Mouse (Mus musculus): Measurements from ENCODE around the gene Gm38431. TPM values are rescaled to one million over a fixed set of nuclear protein-coding genes. Genes with fewer than 3 reads are reported as not detected.
A peak's percentile ranks its signal among the peaks of the same experiment; 100 is the strongest.

Gene Gm38431
- total RNA-seq (2018; cell fraction: chromatin; rRNA removed): 10 to 100 TPM in 9 of 26 experiments, 1 to 10 TPM in 17; 3.6 to 34.0 (median 7.0) TPM
- total RNA-seq (2018; cell fraction: cytosol; rRNA removed): 1 to 10 TPM in 18 of 26 experiments, under 1 TPM in 8; 0.53 to 2.4 (median 1.2) TPM
- 1 to 10 TPM in 25 of 26 experiments, under 1 TPM in 1; 0.96 to 5.7 (median 2.7) TPM for total RNA-seq (2018; cell fraction: nucleus; rRNA removed)
- 0.88 to 8.1 TPM (median 2.0 TPM) in 3 replicates for polyA plus RNA-seq (2018)

DNA sequence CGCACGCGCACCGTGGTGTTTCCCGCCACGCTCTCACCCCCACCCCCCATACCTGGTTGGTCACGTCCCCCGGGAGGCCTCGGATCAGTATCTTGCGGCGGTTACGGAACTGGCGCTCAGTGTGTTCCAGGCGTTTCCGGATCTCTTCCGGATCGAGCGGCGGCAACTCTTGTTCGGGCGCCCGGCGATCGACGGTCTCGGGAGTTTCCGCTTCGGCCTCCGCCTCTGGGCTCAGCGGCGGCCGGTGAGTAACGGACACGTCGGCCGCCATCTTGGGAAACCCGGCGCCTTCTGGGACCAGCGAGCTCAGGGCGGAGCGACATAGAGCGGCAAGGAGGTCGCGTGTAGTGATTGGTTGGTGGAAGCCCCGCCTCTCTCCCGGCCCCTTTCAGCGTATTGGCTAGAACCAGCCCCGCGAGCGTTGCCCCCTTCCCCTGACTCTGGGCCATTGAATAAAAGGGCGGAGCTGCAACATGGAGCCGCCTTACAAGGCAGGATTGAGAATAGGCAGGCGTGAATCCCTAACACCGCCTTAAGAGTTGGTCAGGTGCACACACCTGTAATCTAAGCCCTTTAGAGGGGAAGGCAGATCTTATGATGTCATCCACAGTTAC, at the start of gene Gm38431, which contains the start of gene Raver1:
Gene Gm38431 (minus strand): TSS at position 291 of the 614 bp plus-strand sequence.
Gene Raver1 (minus strand): TSS at position 302 of the 614 bp plus-strand sequence.
- peak within 1 kb of the TSS; percentile 86 for H3K4me3 ChIP-seq (ENCODE audit: inconsistent target)
- peaks cover 23% of the 10 kb centered on the region; the same call in 1 of the 2 replicates for H3K36me3 ChIP-seq (ENCODE audit: inconsistent target)
- peak within 1 kb of the TSS; percentile 48 for H3K27ac ChIP-seq
- 0% methylated on average over 51 of the region's 54 CpGs for WGBS (ENCODE audit: missing documents)
- H3K79me2 ChIP-seq (ENCODE audit: inconsistent target): peaks cover 49% of the 10 kb centered on the region

DNA sequence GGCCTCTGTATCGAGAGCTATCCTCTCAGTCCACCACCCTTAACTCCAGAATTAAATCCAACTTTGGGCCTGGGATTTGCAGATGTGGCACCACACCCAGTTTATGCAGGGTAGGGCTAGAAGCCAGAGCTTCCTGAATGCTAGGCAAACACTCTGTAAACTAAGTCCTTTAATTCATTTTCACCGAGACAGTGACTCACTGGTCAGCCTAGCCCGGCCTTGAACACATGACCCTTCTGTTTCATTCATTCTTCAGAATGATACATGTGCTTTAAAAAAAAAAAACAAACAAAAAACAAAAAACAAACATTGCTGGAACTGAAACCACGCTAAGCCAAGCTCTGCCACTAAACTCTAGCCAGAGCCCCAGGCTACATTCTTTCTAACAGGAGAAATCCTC, 46.6 kb upstream of the Gm38431 start:
- Histone ChIP-seq H3K27ac (no peak overlapping the region), H3K4me3 (ENCODE audit: inconsistent target) (no peak overlapping the region), H3K79me2 (ENCODE audit: inconsistent target) (peaks cover 6% of the 10 kb centered on the region), H3K36me3 (ENCODE audit: inconsistent target) (peaks cover 44% of the 10 kb centered on the region)
- WGBS (ENCODE audit: missing documents): 85% methylated on average over 4 of the region's 4 CpGs

DNA sequence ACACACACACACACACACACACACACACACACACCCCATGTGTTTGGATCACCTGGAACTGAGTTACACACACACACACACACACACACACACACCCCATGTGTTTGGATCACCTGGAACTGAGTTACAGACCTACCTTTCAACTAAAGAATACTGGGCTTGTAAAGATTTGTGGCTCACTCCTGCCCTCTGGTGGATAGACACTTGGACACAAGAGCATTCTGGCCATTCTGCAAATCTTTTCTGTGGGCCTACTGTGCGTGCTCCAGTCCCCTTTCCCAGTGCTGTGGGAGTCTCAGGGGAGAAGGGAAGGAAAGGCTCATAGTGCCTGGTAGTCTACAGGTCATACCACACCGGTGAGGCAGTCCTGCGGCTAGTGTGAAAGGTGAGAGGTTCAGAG, 45.4 kb upstream of the Gm38431 start:
- WGBS (ENCODE audit: missing documents): 52% methylated on average over 3 of the region's 3 CpGs
- H3K27ac ChIP-seq: no peak overlapping the region

DNA sequence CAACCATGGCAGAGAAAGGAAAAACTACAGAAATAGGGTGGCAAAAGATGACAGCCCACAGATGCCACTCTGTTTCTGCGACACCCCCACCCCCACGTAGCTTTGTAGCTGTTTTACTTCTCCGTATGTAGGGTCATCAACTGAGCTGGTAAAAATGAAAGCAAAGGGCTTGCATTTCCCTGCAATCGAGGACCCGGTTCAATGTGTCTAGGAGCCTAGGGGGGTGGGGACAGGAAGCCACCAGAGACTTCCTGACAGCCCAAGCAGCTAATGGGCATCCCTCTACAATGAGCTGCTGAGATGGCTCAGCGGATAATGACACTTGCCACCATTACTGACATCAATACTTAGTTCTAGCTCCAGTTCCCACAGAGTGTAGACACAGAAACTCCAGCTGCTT, 44.6 kb upstream of the Gm38431 start:
- no peak overlapping the region for H3K4me3 ChIP-seq (ENCODE audit: inconsistent target)
- 27% methylated on average over 6 of the region's 6 CpGs for WGBS (ENCODE audit: missing documents)
- peaks cover 36% of the 10 kb centered on the region for H3K36me3 ChIP-seq (ENCODE audit: inconsistent target)
- H3K79me2 ChIP-seq (ENCODE audit: inconsistent target): no peaks in the 10 kb centered on the region
- peak overlapping the region; percentile 52 for H3K27ac ChIP-seq

More for the DNA sequence above, 45.4 kb upstream of the Gm38431 start:
- H3K79me2 ChIP-seq (ENCODE audit: inconsistent target): no peaks in the 10 kb centered on the region
- no peak overlapping the region for H3K4me3 ChIP-seq (ENCODE audit: inconsistent target)
- peaks cover 37% of the 10 kb centered on the region for H3K36me3 ChIP-seq (ENCODE audit: inconsistent target)

DNA sequence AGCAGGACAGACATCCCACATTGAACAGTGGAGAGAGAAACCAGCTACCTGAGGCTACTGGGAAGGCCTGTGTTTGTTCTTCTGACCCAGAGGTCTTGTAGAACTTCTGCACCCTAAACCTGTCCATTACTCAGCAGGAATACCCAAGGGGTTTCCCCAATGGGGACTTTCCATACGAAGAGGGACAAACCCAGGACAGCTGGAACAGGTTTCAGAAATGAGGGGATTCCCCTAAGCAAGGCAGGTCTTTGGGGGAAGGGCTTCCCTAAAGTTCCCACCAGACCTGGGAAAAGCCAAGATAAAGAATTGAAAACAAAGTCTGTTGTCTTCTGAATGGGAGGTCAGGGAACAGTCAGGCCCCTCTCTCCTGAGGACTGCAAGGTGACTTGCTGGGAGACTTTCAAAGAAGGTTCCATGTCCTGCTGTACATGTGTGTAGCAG, 44.2 kb upstream of the Gm38431 start:
- H3K4me3 ChIP-seq (ENCODE audit: inconsistent target): no peak overlapping the region
- peaks cover 1% of the 10 kb centered on the region; the same call in 1 of the 2 replicates for H3K79me2 ChIP-seq (ENCODE audit: inconsistent target)
- peaks cover 32% of the 10 kb centered on the region for H3K36me3 ChIP-seq (ENCODE audit: inconsistent target)
- H3K27ac ChIP-seq: peak overlapping the region; percentile 52
- WGBS (ENCODE audit: missing documents): 20% methylated on average over 1 of the region's 1 CpGs

DNA sequence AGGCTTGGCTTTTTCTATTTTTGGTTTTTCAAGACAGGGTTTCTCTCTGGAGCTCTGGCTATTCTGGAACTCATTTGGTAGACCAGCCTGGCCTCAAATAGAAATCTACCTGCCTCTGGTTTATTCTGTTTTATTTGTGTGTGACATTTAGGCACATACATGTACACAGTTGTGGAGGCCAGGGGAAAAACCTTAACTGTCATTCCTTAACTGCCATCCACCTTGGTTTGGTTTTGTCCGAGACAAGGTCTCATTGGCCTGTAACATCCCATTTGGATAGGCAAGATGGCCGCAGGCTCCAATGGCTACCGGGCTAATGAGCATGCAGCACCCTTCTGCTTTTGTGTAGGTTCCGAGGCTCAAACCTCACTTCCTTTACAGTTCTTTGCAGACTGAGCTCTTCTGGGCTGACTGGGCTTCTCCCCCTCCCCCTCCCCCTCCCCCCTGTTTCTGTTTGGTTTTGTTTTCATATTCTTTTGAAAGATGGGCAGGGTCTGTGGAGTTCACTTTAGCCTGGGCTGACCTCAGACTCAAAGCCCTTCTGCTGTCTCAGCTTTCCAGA, 43.6 kb upstream of the Gm38431 start:
- H3K79me2 ChIP-seq (ENCODE audit: inconsistent target): peaks cover 7% of the 10 kb centered on the region
- 52% methylated on average over 4 of the region's 4 CpGs for WGBS (ENCODE audit: missing documents)
- H3K4me3 ChIP-seq (ENCODE audit: inconsistent target): no peak overlapping the region
- H3K36me3 ChIP-seq (ENCODE audit: inconsistent target): peaks cover 26% of the 10 kb centered on the region
- H3K27ac ChIP-seq: peak overlapping the region; percentile 52

DNA sequence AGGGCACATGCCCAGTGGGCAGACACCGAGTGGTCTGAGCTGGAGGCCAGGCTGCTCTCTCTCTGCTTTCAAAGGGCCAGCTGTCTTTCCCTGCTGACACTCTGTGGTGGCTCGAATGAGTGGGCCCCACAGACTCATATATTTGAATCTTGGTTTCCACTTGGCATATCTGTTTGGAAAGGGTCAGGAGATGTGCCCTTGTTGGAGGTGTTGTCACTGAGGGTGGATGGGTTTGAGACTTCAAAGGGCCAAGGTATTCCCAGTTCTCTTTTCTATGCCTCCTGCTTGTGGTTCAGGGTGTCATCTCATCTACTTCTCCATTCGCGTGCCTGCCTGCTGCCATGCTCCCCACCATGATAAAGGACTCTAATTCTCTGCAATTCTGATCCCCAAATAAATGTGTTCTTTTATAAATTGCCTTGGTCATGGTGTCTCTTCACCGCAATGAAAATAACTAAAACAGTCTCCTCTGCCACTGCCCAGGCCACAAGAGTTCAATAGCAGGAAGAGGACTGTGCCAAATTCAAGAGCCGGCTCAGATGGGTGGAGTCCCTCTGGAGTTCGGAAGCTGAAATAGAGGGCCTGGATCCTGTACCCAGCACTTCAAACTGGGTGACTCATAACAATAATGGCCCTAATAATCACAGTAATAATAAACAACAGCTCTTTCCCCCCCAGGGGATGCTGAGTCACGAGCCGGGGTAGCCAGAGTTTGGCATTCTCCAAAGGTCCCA, 43.0 kb upstream of the Gm38431 start:
- H3K27ac ChIP-seq: peak overlapping the region; percentile 52
- H3K4me3 ChIP-seq (ENCODE audit: inconsistent target): no peak overlapping the region
- 53% methylated on average over 9 of the region's 9 CpGs for WGBS (ENCODE audit: missing documents)

DNA sequence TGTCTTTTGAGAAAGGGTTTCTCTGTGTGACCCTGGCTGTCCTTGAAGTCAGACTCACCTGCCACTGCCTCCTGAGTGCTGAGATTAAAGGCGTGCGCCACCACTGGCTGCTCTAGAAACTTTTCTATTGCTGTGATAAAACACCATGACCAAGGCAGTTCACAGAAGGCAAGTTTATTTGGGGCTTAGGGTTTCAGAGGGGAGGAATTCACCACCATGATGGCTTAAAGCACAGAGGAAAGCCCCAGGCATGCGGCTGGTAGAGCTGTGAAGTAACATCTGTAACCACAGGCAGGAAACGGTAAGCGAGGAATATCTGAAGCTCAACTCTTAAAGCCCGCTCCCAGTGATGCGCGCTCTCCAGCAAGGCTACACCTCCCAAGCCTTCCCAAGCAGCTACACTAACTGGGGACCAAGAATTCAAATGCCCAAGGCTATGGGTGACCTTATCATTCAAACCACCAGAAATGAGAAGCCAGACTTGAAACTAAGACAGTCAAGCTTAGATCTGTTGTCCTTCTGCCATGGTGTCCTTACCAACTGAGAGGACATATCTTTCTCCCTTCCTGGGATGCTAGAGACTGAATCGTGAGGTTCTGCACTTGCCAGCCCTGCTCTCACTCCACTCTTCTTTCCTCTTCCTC, 41.4 kb upstream of the Gm38431 start:
- 49% methylated on average over 9 of the region's 9 CpGs for WGBS (ENCODE audit: missing documents)
- Histone ChIP-seq H3K36me3 (ENCODE audit: inconsistent target) (peaks cover 8% of the 10 kb centered on the region; the same call in 1 of the 2 replicates), H3K79me2 (ENCODE audit: inconsistent target) (peaks cover 29% of the 10 kb centered on the region), H3K4me3 (ENCODE audit: inconsistent target) (no peak overlapping the region), H3K27ac (no peak overlapping the region)

More for the DNA sequence above, 43.0 kb upstream of the Gm38431 start:
- Histone ChIP-seq H3K79me2 (ENCODE audit: inconsistent target) (peaks cover 13% of the 10 kb centered on the region), H3K36me3 (ENCODE audit: inconsistent target) (peaks cover 20% of the 10 kb centered on the region)

DNA sequence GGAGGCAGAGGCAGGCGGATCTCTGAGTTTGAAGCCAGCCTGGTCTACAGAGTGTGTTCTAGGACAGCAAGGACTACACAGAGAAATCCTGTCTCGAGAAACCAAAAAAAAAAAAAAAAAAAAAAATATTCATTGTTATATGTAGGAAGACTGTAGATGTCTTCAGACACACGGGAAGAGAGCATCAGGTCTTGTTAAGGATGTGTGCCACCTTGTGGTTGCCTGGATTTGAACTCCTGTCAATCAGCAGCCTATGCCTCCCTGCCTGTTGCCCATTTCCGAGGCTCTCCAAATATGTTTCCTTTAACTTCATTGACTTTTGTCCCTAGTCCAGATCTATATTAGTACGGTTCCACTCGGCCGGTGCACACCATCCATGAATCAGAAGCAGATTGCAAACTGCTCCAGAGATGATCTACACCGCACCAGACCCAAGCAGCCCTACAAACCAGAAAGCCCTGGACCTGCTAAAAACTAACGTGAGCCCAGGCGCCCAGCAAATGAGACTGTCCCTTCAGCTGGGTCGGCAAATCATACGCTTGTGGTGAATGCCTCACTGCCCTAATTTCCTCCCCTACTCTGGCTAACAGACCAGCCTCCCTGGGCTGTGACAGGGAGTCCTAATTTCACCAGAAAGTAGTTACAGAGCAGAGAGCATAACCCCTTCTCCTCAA, 40.4 kb upstream of the Gm38431 start:
- peaks cover 36% of the 10 kb centered on the region for H3K79me2 ChIP-seq (ENCODE audit: inconsistent target)
- WGBS (ENCODE audit: missing documents): 79% methylated on average over 12 of the region's 12 CpGs
- H3K4me3 ChIP-seq (ENCODE audit: inconsistent target): no peak overlapping the region
- no peak overlapping the region for H3K27ac ChIP-seq
- H3K36me3 ChIP-seq (ENCODE audit: inconsistent target): peaks cover 11% of the 10 kb centered on the region; the same call in 1 of the 2 replicates

DNA sequence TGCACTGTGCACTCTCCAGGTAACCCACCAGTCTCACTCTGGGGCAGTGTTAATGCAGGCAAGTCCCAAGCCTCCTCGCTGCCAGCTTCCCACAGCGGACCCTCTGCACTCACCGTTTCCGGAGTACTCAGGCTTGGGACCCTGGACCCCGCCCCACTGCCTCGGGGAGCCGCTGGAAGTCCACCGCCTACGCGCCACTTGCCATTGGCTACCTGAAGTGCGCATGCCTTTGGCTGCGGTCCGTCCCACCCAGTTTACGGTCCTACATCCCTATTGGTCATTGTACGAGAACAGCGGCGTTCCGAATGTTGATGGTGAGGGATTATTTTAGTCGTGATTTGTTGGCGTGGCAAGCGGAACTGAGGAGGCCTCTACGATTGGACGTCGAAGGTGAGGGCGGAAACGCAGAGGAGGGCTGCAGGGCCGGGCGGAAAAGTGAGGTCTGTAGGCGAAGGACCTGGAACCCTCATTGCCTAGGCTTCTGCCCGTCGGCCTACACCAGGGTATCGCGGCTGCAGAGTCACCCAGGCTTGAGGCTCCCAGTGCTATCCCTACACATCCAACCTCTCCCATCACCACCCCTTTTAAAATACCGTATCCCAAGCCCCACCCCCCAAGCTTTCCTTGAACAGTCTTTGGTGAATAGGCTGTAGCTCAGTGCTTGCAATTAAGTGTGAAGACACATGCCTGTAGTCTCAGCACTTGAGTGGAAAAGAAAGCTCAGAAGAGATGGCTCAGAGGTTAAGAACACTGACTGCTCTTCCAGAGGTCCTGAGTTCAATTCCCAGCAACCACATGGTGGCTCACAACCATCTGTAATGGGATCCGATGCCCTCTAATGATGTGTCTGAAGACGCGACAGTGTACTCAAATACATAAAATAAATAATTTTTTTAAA, 39.5 kb upstream of the Gm38431 start, which contains the start of gene Tyk2:
Gene Tyk2 (minus strand): TSS at position 185 of the 898 bp plus-strand sequence.
- H3K79me2 ChIP-seq (ENCODE audit: inconsistent target): peaks cover 36% of the 10 kb centered on the region
- H3K4me3 ChIP-seq (ENCODE audit: inconsistent target): peak within 1 kb of the TSS; percentile 94
- peaks cover 19% of the 10 kb centered on the region; the same call in 1 of the 2 replicates for H3K36me3 ChIP-seq (ENCODE audit: inconsistent target)
- H3K27ac ChIP-seq: peak within 1 kb of the TSS; percentile 69
- 6% methylated on average over 37 of the region's 37 CpGs for WGBS (ENCODE audit: missing documents)

DNA sequence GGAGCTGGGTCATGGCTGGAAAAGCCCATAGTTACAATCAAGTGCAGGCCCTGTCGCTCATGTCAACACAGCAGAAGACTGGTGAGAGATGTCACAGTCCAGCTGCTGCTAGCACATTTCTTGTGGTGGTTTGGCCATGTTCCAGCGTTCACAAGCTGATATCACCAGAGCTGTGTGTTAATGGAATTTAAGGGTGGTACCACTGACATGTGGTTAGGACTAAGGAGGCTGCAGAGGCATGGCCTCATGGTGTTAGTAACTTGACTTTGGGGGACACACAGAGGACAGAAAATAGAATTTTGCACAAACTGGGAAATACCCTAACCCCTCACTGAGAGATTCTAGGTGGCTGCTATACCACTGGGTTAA, 34.4 kb upstream of the Gm38431 start:
- Histone ChIP-seq H3K4me3 (ENCODE audit: inconsistent target) (no peak overlapping the region), H3K36me3 (ENCODE audit: inconsistent target) (peaks cover 53% of the 10 kb centered on the region), H3K27ac (peak overlapping the region; percentile 68), H3K79me2 (ENCODE audit: inconsistent target) (peaks cover 36% of the 10 kb centered on the region)
- WGBS (ENCODE audit: missing documents): 27% methylated on average over 2 of the region's 2 CpGs

DNA sequence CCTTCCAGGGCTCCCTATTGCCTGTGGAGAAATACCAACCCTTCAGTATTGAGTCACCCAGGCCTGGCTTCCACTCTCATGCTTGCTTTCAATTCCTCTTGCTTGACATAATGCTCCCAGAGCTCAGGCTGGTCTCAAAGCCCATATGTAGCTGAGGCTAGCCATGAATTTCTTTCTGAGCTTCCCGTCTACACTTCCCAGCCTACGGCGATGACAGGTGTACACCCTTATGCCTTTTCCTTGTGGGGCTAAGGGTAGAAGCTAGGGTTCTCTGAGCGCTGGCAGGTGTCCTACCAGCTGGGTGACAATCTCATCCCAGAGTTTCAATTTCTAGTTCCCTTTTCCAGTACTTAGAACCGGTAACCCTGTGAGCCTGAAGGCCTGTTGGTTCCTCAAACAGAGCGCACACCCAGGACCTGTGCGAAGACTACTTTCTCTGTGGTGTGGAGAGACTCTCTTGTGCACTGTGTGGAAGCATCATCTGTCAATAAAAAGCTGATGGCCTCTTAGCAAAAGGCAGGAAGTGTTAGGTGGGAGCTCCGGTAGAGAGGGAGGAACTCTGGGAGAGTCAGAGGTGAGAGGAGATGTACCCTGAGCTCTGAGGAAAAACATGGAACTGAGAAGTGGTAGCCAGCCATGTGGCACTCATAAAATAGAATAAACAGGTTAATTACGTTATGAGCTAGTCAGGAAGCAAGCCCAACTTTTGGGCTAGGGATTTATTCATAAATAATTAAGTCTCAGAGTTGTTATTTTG, 33.9 kb upstream of the Gm38431 start:
- Histone ChIP-seq H3K4me3 (ENCODE audit: inconsistent target) (no peak overlapping the region), H3K27ac (peak overlapping the region; percentile 68), H3K36me3 (ENCODE audit: inconsistent target) (peaks cover 58% of the 10 kb centered on the region), H3K79me2 (ENCODE audit: inconsistent target) (peaks cover 32% of the 10 kb centered on the region)
- WGBS (ENCODE audit: missing documents): 25% methylated on average over 9 of the region's 9 CpGs
